Mouse (Mus musculus) lung, postnatal 0 days (tissue): Measurements from ENCODE around the gene Defb15. TPM values are rescaled to one million over a fixed set of nuclear protein-coding genes. Genes with fewer than 3 reads are reported as not detected.
"Not testable (repeated sequence)": the region's sequence is repeated elsewhere in the genome, so short reads cannot be mapped to it uniquely, and the experiment has no call there.

Source experiments
- ATAC-seq: fragments of 200-750 bp; cut with Nextera tagmentation; 2 replicates; pipeline ENCODE4 v1.8.0; 2017; ENCODE audit warnings: moderate library complexity
- DNase-seq: peaks from one replicate; pipeline ENCODE4 v3.0.0-alpha.2; 2016; ENCODE audit warnings: low spot score
- H3K27ac ChIP-seq: fragments of 300-500 bp; sonication (generic); 2 replicates; pipeline ENCODE4 v1.5.1; 2014; ENCODE audit warnings: antibody characterized with exemption, mild to moderate bottlenecking, low read length, mixed read lengths
- H3K27me3 ChIP-seq: fragments of 300-500 bp; sonication (generic); replicated peaks from 2 replicates; pipeline ENCODE4 v1.6.1; 2014; ENCODE audit warnings: low read length, mixed read lengths; ENCODE audit not compliant: insufficient read depth
- H3K36me3 ChIP-seq: fragments of 300-500 bp; sonication (generic); 2 replicates; pipeline ENCODE4 v1.6.1; 2014; ENCODE audit warnings: low read length, mixed read lengths; ENCODE audit not compliant: insufficient read depth
- H3K4me1 ChIP-seq: fragments of 300-500 bp; sonication (generic); 2 replicates; pipeline ENCODE4 v1.6.1; 2014; ENCODE audit warnings: antibody characterized with exemption, low read depth, low read length, mixed read lengths; ENCODE audit not compliant: insufficient read depth
- H3K4me2 ChIP-seq: fragments of 300-500 bp; sonication (generic); replicated peaks from 2 replicates; pipeline ENCODE4 v1.6.1; 2014; ENCODE audit warnings: low read depth, mild to moderate bottlenecking, low read length, moderate library complexity, mixed read lengths
- H3K4me3 ChIP-seq: fragments of 300-500 bp; sonication (generic); 2 replicates; pipeline ENCODE4 v1.5.1; 2014; ENCODE audit warnings: low read depth, low read length
- H3K9ac ChIP-seq: fragments of 300-500 bp; sonication (generic); replicated peaks from 2 replicates; pipeline ENCODE4 v1.6.1; 2014; ENCODE audit warnings: low read depth, mild to moderate bottlenecking
- H3K9me3 ChIP-seq: fragments of 300-500 bp; sonication (generic); 2 replicates; pipeline ENCODE4 v1.6.1; 2016; ENCODE audit warnings: low read length, mixed read lengths
- CTCF ChIP-seq: IDR thresholded peaks from 2 replicates; pipeline ENCODE4 v1.5.1; 2016; ENCODE audit warnings: antibody characterized with exemption, mild to moderate bottlenecking
- EP300 ChIP-seq: IDR thresholded peaks from 2 replicates; pipeline ENCODE4 v1.6.1; 2016; ENCODE audit warnings: antibody characterized with exemption, mild to moderate bottlenecking, control low read depth
- WGBS: fragments of 180-500 bp; shearing (Covaris S2); extraction: QIAGEN DNeasy Blood & Tissue Kit; methylation state at CpG from one replicate; pipeline ENCODE4 v1.1.7; 2014; 5-methylcytosine and 5-hydroxymethylcytosine counted together
- polyA plus RNA-seq: library from polyadenylated mRNA; unstranded; fragments of >200 nt; fragmentation: Nextera tagmentation; extraction: Ambion mirVana; gene quantifications from 2 replicates; pipeline ENCODE4 v1.2.1, GENCODE M21; 2015

The Defb15 gene
- polyA plus RNA-seq, 1 experiment from 2014 or later, result not detected

DNA sequence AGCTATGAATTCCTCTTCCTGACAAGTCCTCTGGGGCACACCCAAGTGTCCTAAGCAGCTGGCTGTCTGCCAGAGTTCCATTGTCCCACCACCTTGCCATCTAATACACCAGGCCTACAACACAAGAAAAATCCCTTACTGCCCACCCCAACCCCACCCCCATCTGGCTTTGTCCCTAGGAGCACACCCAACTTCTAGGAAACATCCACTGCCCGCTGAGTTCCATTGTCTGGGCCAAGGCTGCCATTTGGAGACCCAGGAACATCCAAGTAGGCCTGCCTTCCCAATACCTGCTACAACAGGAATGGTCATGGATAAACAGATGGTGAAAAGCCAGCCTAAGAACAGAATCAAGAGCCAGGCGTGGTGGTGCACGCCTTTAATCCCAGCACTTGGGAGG is 23.8 kb upstream of the Defb15 start:
- WGBS, result 93% methylated on average over 3 of the region's 3 CpGs
- no peak overlapping the region for H3K27ac ChIP-seq
- H3K4me3 ChIP-seq, result no peak overlapping the region
- DNase-seq (no peak), ATAC-seq (no peak)
- no peak overlapping the region for H3K9ac ChIP-seq
- no peak for TF ChIP-seq EP300
- TF ChIP-seq CTCF, result no peak
- no peaks in the 10 kb centered on the region for H3K4me1 ChIP-seq
- no peaks in the 10 kb centered on the region for H3K27me3 ChIP-seq
- H3K9me3 ChIP-seq, result no peaks in the 10 kb centered on the region
- no peaks in the 10 kb centered on the region for H3K36me3 ChIP-seq
- H3K4me2 ChIP-seq, result no peak overlapping the region

DNA sequence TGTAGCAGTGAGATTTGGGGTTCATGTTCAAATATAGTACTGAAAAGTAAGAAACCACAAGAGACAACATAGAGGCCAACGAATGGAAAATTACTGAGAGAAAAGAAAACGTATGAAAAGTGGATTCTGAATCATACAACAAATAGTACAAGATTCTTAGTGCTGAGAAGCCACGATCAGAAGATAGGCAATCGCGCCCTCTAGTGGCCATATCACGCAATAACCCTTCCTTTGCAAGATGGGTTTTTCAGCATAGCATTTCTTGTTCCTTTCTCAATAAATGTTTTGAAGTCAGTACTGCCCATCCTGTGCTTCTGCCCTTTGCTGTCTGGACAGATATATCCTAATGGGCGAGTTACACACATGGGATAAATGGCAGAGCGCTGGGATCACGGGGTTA is 22.8 kb upstream of the Defb15 start:
- Histone ChIP-seq H3K9ac (no peak overlapping the region), H3K36me3 (no peaks in the 10 kb centered on the region), H3K4me2 (no peak overlapping the region), H3K9me3 (no peaks in the 10 kb centered on the region), H3K27me3 (no peaks in the 10 kb centered on the region), H3K4me1 (no peaks in the 10 kb centered on the region), H3K27ac (no peak overlapping the region), H3K4me3 (no peak overlapping the region)
- ATAC-seq (no peak), DNase-seq (peak; percentile 66)
- TF ChIP-seq EP300 (no peak), CTCF (peak; percentile 80)
- 3% methylated on average over 9 of the region's 9 CpGs for WGBS

DNA sequence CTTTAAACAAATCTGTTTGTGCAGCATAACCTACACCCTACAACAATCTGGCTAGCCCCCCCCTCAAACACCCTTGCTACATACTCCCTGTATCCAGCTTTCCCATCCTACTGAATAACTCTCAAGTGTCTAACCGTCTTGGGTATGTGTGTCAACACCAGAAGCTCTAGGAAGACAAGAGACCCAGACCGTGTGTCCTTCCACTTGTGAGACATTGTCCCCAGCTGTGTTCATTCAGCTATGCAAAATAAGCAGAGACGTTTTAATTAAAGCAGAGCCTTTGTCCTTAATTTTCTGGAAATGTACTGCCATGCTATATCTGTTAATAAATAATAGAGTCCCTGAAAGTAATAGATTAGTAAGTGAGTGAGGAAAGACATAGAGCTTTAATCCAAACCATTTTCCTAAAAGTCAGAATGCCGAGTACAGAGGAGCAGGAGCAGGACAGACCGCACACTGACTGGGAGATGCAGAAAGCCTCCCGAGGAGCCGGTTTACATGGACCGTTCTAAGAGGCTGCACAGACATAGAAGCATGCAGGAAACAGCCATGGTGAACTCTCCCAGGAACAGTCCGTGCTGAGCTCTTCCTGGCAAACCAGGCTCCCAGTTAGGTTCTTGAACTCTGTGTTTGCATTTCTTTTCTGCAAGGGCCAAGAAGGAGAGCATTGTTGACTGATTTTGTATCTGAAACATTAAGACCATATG is 15.0 kb upstream of the Defb15 start:
- Histone ChIP-seq H3K27ac (no peak overlapping the region), H3K4me1 (no peaks in the 10 kb centered on the region), H3K36me3 (no peaks in the 10 kb centered on the region), H3K27me3 (no peaks in the 10 kb centered on the region), H3K4me2 (no peak overlapping the region), H3K4me3 (no peak overlapping the region), H3K9ac (no peak overlapping the region), H3K9me3 (no peaks in the 10 kb centered on the region)
- ATAC-seq (no peak), DNase-seq (no peak)
- WGBS, result 50% methylated on average over 9 of the region's 9 CpGs
- TF ChIP-seq EP300 (no peak), CTCF (no peak)

DNA sequence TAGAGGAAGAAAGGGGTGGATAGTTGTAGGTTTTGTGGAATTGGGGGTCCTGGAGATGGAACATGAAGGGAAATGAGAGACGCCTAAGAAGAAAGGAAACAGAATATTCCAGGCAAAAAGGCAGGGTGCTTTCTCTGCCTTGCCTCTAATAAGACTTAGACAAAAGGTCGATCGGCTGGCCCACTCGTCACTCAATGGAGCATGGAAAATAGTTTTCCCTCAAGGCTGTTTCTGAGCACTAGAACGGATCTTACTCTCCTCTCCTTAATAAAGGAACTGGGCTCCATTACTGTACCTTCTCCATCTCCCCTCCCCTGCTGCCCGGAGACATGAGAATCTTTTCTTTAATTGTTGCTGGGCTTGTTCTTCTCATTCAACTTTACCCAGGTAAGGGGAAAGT is 14.0 kb upstream of the Defb15 start, which contains the start of gene Defb13:
Gene Defb13 (plus strand): TSS at position 301 of the 400 bp plus-strand sequence.
- Histone ChIP-seq H3K4me1 (no peaks in the 10 kb centered on the region), H3K9me3 (no peaks in the 10 kb centered on the region), H3K4me2 (no peak within 1 kb of the TSS), H3K27ac (no peak within 1 kb of the TSS), H3K4me3 (no peak within 1 kb of the TSS), H3K36me3 (no peaks in the 10 kb centered on the region), H3K9ac (no peak within 1 kb of the TSS), H3K27me3 (no peaks in the 10 kb centered on the region)
- DNase-seq, result no peak
- 77% methylated on average over 6 of the region's 6 CpGs for WGBS
- no peak for ATAC-seq
- TF ChIP-seq CTCF (no peak), EP300 (no peak)

DNA sequence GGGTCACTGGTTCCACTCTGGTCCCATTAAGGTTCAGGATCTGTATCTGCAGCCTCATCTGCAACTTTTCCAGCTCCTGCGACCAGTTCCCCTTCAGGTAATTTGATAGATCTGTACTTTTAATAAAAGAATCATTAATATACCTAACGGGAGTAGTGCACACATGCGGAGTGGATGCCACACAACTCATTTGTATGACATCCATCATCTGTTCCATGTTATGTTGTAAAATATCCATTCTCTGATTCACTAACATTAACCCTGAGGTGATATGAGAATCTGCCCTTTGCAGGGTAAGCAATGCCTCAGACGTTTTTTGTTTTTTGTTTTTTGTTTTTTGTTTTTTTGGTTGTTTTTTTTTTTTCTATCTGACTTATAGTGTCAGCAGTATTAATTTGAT is 5.5 kb upstream of the Defb15 start, which contains the start of gene Defb35:
Gene Defb35 (plus strand): TSS at position 301 of the 400 bp plus-strand sequence.
- not testable (repeated sequence) for H3K9ac ChIP-seq, H3K4me1 ChIP-seq, H3K4me3 ChIP-seq, H3K4me2 ChIP-seq, H3K9me3 ChIP-seq, H3K36me3 ChIP-seq, ATAC-seq, H3K27ac ChIP-seq, DNase-seq, H3K27me3 ChIP-seq
- WGBS, result 68% methylated on average over 4 of the region's 4 CpGs

DNA sequence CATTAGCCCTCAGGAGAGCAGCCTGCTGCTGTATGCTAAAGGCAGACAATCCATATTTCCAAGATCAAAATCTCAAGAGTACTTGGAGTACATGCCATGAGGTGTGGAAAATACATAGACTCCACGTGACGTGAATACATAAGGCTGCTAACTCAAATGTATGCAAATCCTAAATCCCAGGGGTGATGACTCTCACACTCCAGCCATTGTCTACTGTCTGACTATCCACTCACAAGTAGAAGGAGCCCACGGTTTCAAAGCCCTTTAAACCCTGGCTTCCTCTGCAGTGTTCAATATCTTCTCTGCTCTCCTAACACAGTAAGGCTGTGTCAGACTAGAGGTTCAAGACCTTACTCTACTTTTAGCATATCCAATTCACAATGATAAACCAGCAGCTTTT is 1.8 kb downstream of the Defb15 start:
- not testable (repeated sequence) for H3K4me1 ChIP-seq, H3K27ac ChIP-seq, H3K9ac ChIP-seq, ATAC-seq, H3K4me2 ChIP-seq, H3K9me3 ChIP-seq, DNase-seq, H3K36me3 ChIP-seq, H3K4me3 ChIP-seq, H3K27me3 ChIP-seq
- 74% methylated on average over 3 of the region's 3 CpGs for WGBS

DNA sequence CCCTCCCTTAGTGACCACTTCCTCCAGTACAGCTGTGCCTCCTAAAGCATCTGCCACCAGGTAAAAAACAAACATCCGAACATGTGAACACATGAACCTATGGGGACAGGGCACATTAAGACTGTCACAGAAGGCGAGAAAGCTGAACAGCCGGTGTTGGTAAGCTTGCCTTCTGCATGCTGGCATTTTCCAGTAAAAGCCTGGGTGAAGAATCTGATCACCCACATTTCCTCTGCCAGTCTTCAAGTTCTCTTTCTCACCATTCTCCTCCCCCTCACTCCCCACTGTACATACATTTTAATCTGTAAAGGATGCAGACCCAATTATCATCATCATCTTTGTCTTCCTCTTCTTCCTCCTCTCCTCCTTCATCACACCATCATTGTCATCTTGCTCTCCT is 16.9 kb downstream of the Defb15 start:
- DNase-seq (no peak), ATAC-seq (no peak)
- H3K27me3 ChIP-seq, result no peaks in the 10 kb centered on the region
- H3K9ac ChIP-seq, result no peak overlapping the region
- TF ChIP-seq EP300 (no peak), CTCF (no peak)
- H3K4me2 ChIP-seq, result no peak overlapping the region
- no peaks in the 10 kb centered on the region for H3K4me1 ChIP-seq
- H3K9me3 ChIP-seq, result no peaks in the 10 kb centered on the region
- no peaks in the 10 kb centered on the region for H3K36me3 ChIP-seq
- H3K4me3 ChIP-seq, result no peak overlapping the region
- H3K27ac ChIP-seq, result no peak overlapping the region
- 76% methylated on average over 3 of the region's 3 CpGs for WGBS
